Mouse (Mus musculus): ENCODE measurements around the gene Hoxa10. TPM values are rescaled to one million over a fixed set of nuclear protein-coding genes. Genes with fewer than 3 reads are reported as not detected.

Gene Hoxa10
- total and polyA plus RNA-seq, 2 experiments from 2014 or later: 5.0 TPM; not detected in 1

DNA sequence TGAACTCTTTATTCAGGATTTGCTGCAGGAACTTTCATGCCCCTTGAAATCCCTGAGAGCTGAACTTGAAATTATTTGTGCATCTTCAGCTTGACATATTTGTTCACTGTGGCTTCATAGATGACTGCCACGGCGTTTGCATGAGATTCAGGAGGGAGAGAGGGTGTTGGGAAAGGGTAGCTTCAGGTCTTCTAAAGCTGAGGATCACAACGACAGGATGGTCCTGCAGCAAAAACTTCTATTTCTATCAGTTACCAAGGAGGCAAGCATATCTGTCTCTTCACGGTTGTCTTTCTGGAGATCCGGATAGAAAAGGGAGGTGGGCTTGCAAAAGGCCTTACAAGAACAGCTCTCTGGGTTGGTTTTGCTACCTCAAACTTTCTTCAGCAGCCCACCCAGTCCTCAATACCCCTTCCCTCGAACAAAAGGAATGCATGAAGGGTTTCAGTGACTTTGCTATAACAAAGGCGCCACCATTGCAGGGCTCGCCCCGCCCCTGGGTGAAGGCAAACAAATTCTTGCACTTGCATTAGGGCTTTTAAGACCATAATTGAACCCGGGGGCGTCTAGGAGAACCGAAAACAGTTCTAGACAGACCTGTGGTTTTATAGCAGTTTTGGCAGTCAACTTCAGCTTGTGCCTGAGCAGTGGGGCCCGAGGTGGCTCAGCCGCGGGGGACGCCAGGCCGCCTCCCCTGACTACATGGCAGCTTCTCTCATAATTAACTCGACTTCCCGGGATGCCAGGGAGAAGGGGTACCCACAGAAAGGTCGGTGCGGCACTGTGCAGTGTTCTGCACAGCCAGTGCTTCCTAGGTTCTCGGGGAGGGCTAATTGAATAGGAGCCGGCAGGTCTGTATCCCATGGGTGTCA is 7.3 kb upstream of the Hoxa10 start:
- Histone ChIP-seq H3K36me3 (replicated peaks; ENCODE audit: control insufficient read depth, insufficient read depth, low read length) (no peaks in the 10 kb centered on the region), H3K4me3 (ENCODE audit: low read depth, low read length) (no peak overlapping the region), H3K4me1 (ENCODE audit: control insufficient read depth, insufficient read depth) (no peaks in the 10 kb centered on the region), H3K27me3 (ENCODE audit: control insufficient read depth, insufficient read depth, low read length) (peaks cover 99% of the 10 kb centered on the region), H3K9me3 (replicated peaks; ENCODE audit: control insufficient read depth, low read length) (no peaks in the 10 kb centered on the region), H3K27ac (ENCODE audit: low read depth) (no peak overlapping the region), H3K4me2 (ENCODE audit: low read depth, low read length) (no peak overlapping the region), H3K9ac (replicated peaks; ENCODE audit: low read depth, low read length) (no peak overlapping the region)
- DNase-seq (ENCODE audit: low spot score): no peak
- WGBS: 4% methylated on average over 23 of the region's 23 CpGs
- no peak for ATAC-seq (ENCODE audit: insufficient read depth, low read depth)
- TF ChIP-seq EP300 (IDR thresholded peaks at IDR 0.05; ENCODE audit: low read depth) (no peak), CTCF (IDR thresholded peaks at IDR 0.05; ENCODE audit: low read depth) (no peak)

DNA sequence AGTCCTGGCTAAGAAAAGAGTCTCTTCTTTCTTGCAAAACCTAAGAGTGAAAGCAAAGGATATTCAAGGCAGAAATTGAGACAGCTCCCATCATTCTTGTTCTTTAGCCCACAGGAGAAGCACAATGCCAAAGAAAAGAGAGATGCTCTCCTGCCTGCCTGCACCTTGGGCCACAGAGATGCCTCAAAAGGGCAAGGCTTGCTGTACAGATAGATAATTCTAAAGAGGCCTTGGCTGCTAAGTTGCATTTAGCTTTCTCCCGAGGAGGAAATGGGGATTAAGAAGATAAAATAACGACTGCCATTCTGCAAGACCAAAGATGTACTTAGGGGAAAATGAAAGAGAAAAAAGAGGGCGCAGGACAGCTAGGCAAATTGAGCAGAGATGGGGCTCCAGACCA is 6.3 kb upstream of the Hoxa10 start:
- DNase-seq (ENCODE audit: low spot score) (no peak), ATAC-seq (ENCODE audit: insufficient read depth, low read depth) (no peak)
- 4% methylated on average over 3 of the region's 3 CpGs for WGBS
- Histone ChIP-seq H3K4me3 (ENCODE audit: low read depth, low read length) (no peak overlapping the region), H3K9ac (replicated peaks; ENCODE audit: low read depth, low read length) (no peak overlapping the region), H3K36me3 (replicated peaks; ENCODE audit: control insufficient read depth, insufficient read depth, low read length) (no peaks in the 10 kb centered on the region), H3K4me2 (ENCODE audit: low read depth, low read length) (no peak overlapping the region), H3K27ac (ENCODE audit: low read depth) (no peak overlapping the region), H3K9me3 (replicated peaks; ENCODE audit: control insufficient read depth, low read length) (no peaks in the 10 kb centered on the region), H3K27me3 (ENCODE audit: control insufficient read depth, insufficient read depth, low read length) (peaks cover 99% of the 10 kb centered on the region), H3K4me1 (ENCODE audit: control insufficient read depth, insufficient read depth) (no peaks in the 10 kb centered on the region)
- TF ChIP-seq CTCF (IDR thresholded peaks at IDR 0.05; ENCODE audit: low read depth) (no peak), EP300 (IDR thresholded peaks at IDR 0.05; ENCODE audit: low read depth) (no peak)

- no peaks in the 10 kb centered on the region for H3K4me1 ChIP-seq (ENCODE audit: control insufficient read depth, insufficient read depth)
- ATAC-seq (ENCODE audit: insufficient read depth, low read depth) (no peak), DNase-seq (ENCODE audit: low spot score) (no peak)
- TF ChIP-seq CTCF (IDR thresholded peaks at IDR 0.05; ENCODE audit: low read depth): no peak
- TF ChIP-seq EP300 (IDR thresholded peaks at IDR 0.05; ENCODE audit: low read depth): no peak
- H3K36me3 ChIP-seq (replicated peaks; ENCODE audit: control insufficient read depth, insufficient read depth, low read length): no peaks in the 10 kb centered on the region
- H3K4me2 ChIP-seq (ENCODE audit: low read depth, low read length): no peak overlapping the region; the same call in 1 of the 2 replicates
- 3% methylated on average over 26 of the region's 26 CpGs for WGBS
- H3K9ac ChIP-seq (replicated peaks; ENCODE audit: low read depth, low read length): no peak overlapping the region
- no peak overlapping the region for H3K27ac ChIP-seq (ENCODE audit: low read depth)
- H3K27me3 ChIP-seq (ENCODE audit: control insufficient read depth, insufficient read depth, low read length): peaks cover 99% of the 10 kb centered on the region
- H3K4me3 ChIP-seq (ENCODE audit: low read depth, low read length): peak overlapping the region; percentile 12; the same call in 1 of the 2 replicates
- no peaks in the 10 kb centered on the region for H3K9me3 ChIP-seq (replicated peaks; ENCODE audit: control insufficient read depth, low read length)
These were observed 5.7 kb upstream of the Hoxa10 start for GRCm38 (mm10) chr6:52246403-52246803.

DNA sequence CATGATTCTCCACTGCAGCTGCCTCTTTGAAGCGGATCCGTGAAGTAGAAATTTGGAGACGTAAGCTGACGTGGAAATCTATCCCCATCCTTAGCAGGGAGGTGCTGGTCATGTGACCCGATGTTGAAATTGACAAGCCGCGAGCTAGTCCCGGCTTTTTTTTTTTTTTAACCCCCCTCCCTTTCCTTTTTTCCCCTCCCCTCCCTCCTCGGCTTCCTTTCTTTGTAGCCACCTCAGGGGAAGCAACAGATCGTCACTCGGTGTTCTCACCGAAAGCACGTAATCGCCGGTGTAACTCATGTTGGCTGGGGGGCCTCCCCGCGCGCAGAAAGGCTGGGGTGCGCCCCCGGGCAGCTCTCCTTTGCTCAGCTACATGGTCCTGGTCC is 5.1 kb upstream of the Hoxa10 start, which contains the start of gene Hoxa11:
Hoxa11 (minus strand) TSS at position 54 of the 386 bp plus-strand sequence.
- 4% methylated on average over 20 of the region's 20 CpGs for WGBS
- no peak within 1 kb of the TSS for H3K27ac ChIP-seq (ENCODE audit: low read depth)
- H3K9me3 ChIP-seq (replicated peaks; ENCODE audit: control insufficient read depth, low read length): no peaks in the 10 kb centered on the region
- ATAC-seq (ENCODE audit: insufficient read depth, low read depth): no peak
- no peak within 1 kb of the TSS for H3K9ac ChIP-seq (replicated peaks; ENCODE audit: low read depth, low read length)
- H3K4me1 ChIP-seq (ENCODE audit: control insufficient read depth, insufficient read depth): no peaks in the 10 kb centered on the region
- H3K27me3 ChIP-seq (ENCODE audit: control insufficient read depth, insufficient read depth, low read length): peaks cover 99% of the 10 kb centered on the region
- H3K36me3 ChIP-seq (replicated peaks; ENCODE audit: control insufficient read depth, insufficient read depth, low read length): no peaks in the 10 kb centered on the region
- peak within 1 kb of the TSS; percentile 17; the same call in 1 of the 2 replicates for H3K4me2 ChIP-seq (ENCODE audit: low read depth, low read length)
- peak within 1 kb of the TSS; percentile 12 for H3K4me3 ChIP-seq (ENCODE audit: low read depth, low read length)
- TF ChIP-seq CTCF (IDR thresholded peaks at IDR 0.05; ENCODE audit: low read depth) (no peak), EP300 (IDR thresholded peaks at IDR 0.05; ENCODE audit: low read depth) (no peak)
- DNase-seq (ENCODE audit: low spot score): no peak

DNA sequence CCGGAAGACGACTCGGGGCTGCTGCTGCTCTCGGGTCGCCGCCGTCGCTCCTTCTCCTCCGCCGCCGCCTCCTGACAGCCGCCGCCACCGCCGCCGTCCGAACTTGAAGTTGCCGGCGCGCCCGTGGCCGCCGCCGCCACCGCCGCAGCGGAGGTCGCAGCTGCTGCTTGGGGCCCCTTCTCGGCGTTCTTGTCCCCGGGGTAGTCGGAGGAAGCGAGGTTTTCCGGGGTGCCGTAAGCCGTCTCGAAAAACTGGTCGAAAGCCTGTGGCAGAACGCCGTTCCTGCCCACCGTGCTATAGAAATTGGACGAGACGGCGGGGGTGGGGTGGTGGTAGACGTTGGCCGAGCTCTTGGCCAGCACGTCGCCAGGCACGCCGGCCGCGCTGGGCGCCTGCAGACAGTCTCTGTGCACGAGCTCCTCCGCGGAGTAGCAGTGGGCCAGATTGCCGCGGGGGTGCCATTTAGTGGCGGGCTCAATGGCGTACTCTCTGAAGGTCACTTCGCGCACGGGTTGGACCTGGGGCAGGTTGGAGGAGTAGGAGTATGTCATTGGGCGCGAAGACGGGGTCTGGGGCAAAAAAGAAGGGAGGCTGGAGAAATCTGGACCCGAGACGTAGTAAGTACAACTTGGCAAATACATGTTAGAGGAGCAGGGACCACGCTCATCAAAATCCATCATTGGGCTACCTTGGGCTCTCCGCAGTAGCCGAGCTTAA is 4.5 kb upstream of the Hoxa10 start:
- Histone ChIP-seq H3K9ac (replicated peaks; ENCODE audit: low read depth, low read length) (no peak overlapping the region), H3K27me3 (ENCODE audit: control insufficient read depth, insufficient read depth, low read length) (peaks cover 100% of the 10 kb centered on the region), H3K4me1 (ENCODE audit: control insufficient read depth, insufficient read depth) (0 out of 2 replicates have a peak, but pooled peaks cover 1% of the 10 kb centered on the region), H3K27ac (ENCODE audit: low read depth) (no peak overlapping the region), H3K4me3 (ENCODE audit: low read depth, low read length) (peak overlapping the region; percentile 12), H3K36me3 (replicated peaks; ENCODE audit: control insufficient read depth, insufficient read depth, low read length) (no peaks in the 10 kb centered on the region), H3K4me2 (ENCODE audit: low read depth, low read length) (0 out of 2 replicates have a peak overlapping the region, but pooled peaks have one; percentile 17), H3K9me3 (replicated peaks; ENCODE audit: control insufficient read depth, low read length) (no peaks in the 10 kb centered on the region)
- TF ChIP-seq EP300 (IDR thresholded peaks at IDR 0.05; ENCODE audit: low read depth) (no peak), CTCF (IDR thresholded peaks at IDR 0.05; ENCODE audit: low read depth) (no peak)
- WGBS: 1% methylated on average over 70 of the region's 71 CpGs
- no peak for DNase-seq (ENCODE audit: low spot score)
- ATAC-seq (ENCODE audit: insufficient read depth, low read depth): no peak

Data from heart, postnatal 0 days (tissue).